In genomic region chr17:69192863-69193493, GRCm38 (mm10) we compare ENCODE assay signal across 11 mouse cellular contexts.
DNase-seq lines count a peak whose midpoint lies in the region; ATAC-seq and TF ChIP-seq lines count a peak whose summit lies in the region.
"Had no signal": no experiment of that assay in that cellular context is flagged by ENCODE, and none has a peak within 500 bp of the region (broad histone marks: within the 10 kb centered on the region; RNA-seq: fewer than 3 reads in every experiment).

No protein-coding gene starts in this region.

- no peak overlapping the region for H3K27ac ChIP-seq in liver, postnatal 0 days (ENCODE audit: low read depth)
- no peak overlapping the region for H3K27ac ChIP-seq in liver, embryonic 11.5 days (ENCODE audit: low read depth, low read length)
- H3K27ac ChIP-seq in hindbrain, embryonic 10.5 days = peak overlapping the region; percentile 86
- H3K27ac ChIP-seq in midbrain, embryonic 10.5 days (replicated peaks) = peak overlapping the region; percentile 73
- H3K27ac ChIP-seq: kidney, embryonic 15.5 days; stomach, embryonic 15.5 days had no signal

- TF ChIP-seq EP300 in liver, postnatal 0 days (IDR thresholded peaks at IDR 0.05; ENCODE audit: low read depth) = no peak

- no peaks in the 10 kb centered on the region for H3K9me3 ChIP-seq in liver, postnatal 0 days (ENCODE audit: low read length)
- H3K9me3 ChIP-seq in liver, embryonic 11.5 days (ENCODE audit: control insufficient read depth, low read length) = no peaks in the 10 kb centered on the region
- no peaks in the 10 kb centered on the region for H3K9me3 ChIP-seq in hindbrain, embryonic 10.5 days
- no peaks in the 10 kb centered on the region for H3K9me3 ChIP-seq in midbrain, embryonic 10.5 days (replicated peaks)
- H3K9me3 ChIP-seq: kidney, embryonic 15.5 days; stomach, embryonic 15.5 days had no signal

- no peaks in the 10 kb centered on the region for H3K36me3 ChIP-seq in liver, postnatal 0 days (replicated peaks; ENCODE audit: insufficient read depth, low read length)
- no peaks in the 10 kb centered on the region for H3K36me3 ChIP-seq in liver, embryonic 11.5 days (ENCODE audit: control insufficient read depth, insufficient read depth, low read length)
- no peaks in the 10 kb centered on the region for H3K36me3 ChIP-seq in hindbrain, embryonic 10.5 days
- no peaks in the 10 kb centered on the region for H3K36me3 ChIP-seq in midbrain, embryonic 10.5 days
- H3K36me3 ChIP-seq: kidney, embryonic 15.5 days; stomach, embryonic 15.5 days had no signal

- H3K4me3 ChIP-seq in liver, postnatal 0 days (ENCODE audit: low read depth, low read length) = no peak overlapping the region
- no peak overlapping the region for H3K4me3 ChIP-seq in liver, embryonic 11.5 days (ENCODE audit: low read depth, low read length)
- H3K4me3 ChIP-seq in hindbrain, embryonic 10.5 days = no peak overlapping the region
- no peak overlapping the region for H3K4me3 ChIP-seq in midbrain, embryonic 10.5 days
- H3K4me3 ChIP-seq: kidney, embryonic 15.5 days; stomach, embryonic 15.5 days had no signal

- no peaks in the 10 kb centered on the region for H3K27me3 ChIP-seq in liver, postnatal 0 days (ENCODE audit: insufficient read depth, low read length)
- H3K27me3 ChIP-seq in liver, embryonic 11.5 days (replicated peaks; ENCODE audit: control insufficient read depth, insufficient read depth, low read length) = no peaks in the 10 kb centered on the region
- H3K27me3 ChIP-seq in hindbrain, embryonic 10.5 days (ENCODE audit: insufficient read depth, poor library complexity, severe bottlenecking) = no peaks in the 10 kb centered on the region
- H3K27me3 ChIP-seq in midbrain, embryonic 10.5 days (ENCODE audit: low read depth, poor library complexity, severe bottlenecking) = no peaks in the 10 kb centered on the region
- H3K27me3 ChIP-seq: kidney, embryonic 15.5 days; stomach, embryonic 15.5 days had no signal

- TF ChIP-seq CTCF in liver, postnatal 0 days (IDR thresholded peaks at IDR 0.05; ENCODE audit: low read depth) = no peak

- no peak for DNase-seq in liver, postnatal 0 days
- DNase-seq in liver, embryonic 11.5 days (ENCODE audit: low spot score) = no peak
- DNase-seq in hindbrain, embryonic 10.5 days (ENCODE audit: low spot score) = peak; percentile 31
- DNase-seq in midbrain, embryonic 10.5 days (ENCODE audit: low spot score) = no peak
- DNase-seq in layer of hippocampus, adult 18-20 months (ENCODE audit: low spot score in 2 of 2) = no peak
- DNase-seq in kidney, adult 11 months = no peak
- no peak for DNase-seq in cerebellum, adult 11 months
- DNase-seq in liver = no peak
- DNase-seq: cerebellum, adult 18-20 months had no signal

- peak; percentile 51; the same call in 1 of the 2 replicates for ATAC-seq in liver, postnatal 0 days
- no peak for ATAC-seq in liver, embryonic 11.5 days (replicated peaks; ENCODE audit: low FRiP score)

- no peak overlapping the region for H3K4me2 ChIP-seq in liver, postnatal 0 days (ENCODE audit: low read depth, low read length)
- no peak overlapping the region for H3K4me2 ChIP-seq in liver, embryonic 11.5 days
- H3K4me2 ChIP-seq: kidney, embryonic 15.5 days; stomach, embryonic 15.5 days had no signal

- H3K4me1 ChIP-seq in liver, postnatal 0 days (ENCODE audit: insufficient read depth) = no peaks in the 10 kb centered on the region
- no peaks in the 10 kb centered on the region; the same call in 1 of the 2 replicates for H3K4me1 ChIP-seq in liver, embryonic 11.5 days (replicated peaks; ENCODE audit: control insufficient read depth, insufficient read depth, low read length)
- peaks cover 32% of the 10 kb centered on the region for H3K4me1 ChIP-seq in hindbrain, embryonic 10.5 days (replicated peaks)
- H3K4me1 ChIP-seq in midbrain, embryonic 10.5 days = peaks cover 28% of the 10 kb centered on the region
- H3K4me1 ChIP-seq: stomach, embryonic 15.5 days had no signal

- 22% methylated on average over 2 of the region's 2 CpGs for WGBS in liver, postnatal 0 days (ENCODE audit: insufficient replicate concordance)
- 27% methylated on average over 2 of the region's 2 CpGs for WGBS in liver, embryonic 11.5 days
- 10% methylated on average over 2 of the region's 2 CpGs for WGBS in hindbrain, embryonic 10.5 days
- WGBS in midbrain, embryonic 10.5 days = 21% methylated on average over 2 of the region's 2 CpGs

- no peak overlapping the region for H3K9ac ChIP-seq in liver, postnatal 0 days (replicated peaks)
- H3K9ac ChIP-seq in liver, embryonic 11.5 days (ENCODE audit: low read depth, low read length) = no peak overlapping the region
- H3K9ac ChIP-seq: kidney, embryonic 15.5 days; stomach, embryonic 15.5 days had no signal

Comparison
In these comparisons a context has a peak if more than half of its experiments do, and no peak if none do; other contexts are left out.
1. H3K27ac ChIP-seq: peak in hindbrain, embryonic 10.5 days (single experiment) and midbrain, embryonic 10.5 days (single experiment); none in liver, postnatal 0 days (single experiment) and liver, embryonic 11.5 days (single experiment).